Mouse (Mus musculus) liver, adult 2 months (tissue): ENCODE measurements around the gene Cdh4.

Source experiments
- CTCF ChIP-seq: fragments of 200-500 bp; IDR thresholded peaks from 2 replicates; pipeline ENCODE4 v1.5.1; 2011; ENCODE audit warnings: low read depth, low read length, control low read depth
- POLR2A ChIP-seq: fragments of 200-500 bp; IDR thresholded peaks from 2 replicates; pipeline ENCODE4 v1.6.1; 2011; ENCODE audit warnings: low read length, control low read depth; ENCODE audit not compliant: insufficient read depth; ENCODE audit errors: extremely low read depth

- TF ChIP-seq CTCF (no peak), POLR2A (no peak)
These were observed 79.2 kb downstream of the Cdh4 start for GRCm38 (mm10) chr2:179521444-179521843.
